Mouse (Mus musculus) thymus, postnatal 25 days (tissue): ENCODE measurements at regions not wholly inside any gene's neighbourhood (a gene's known extent, or its start where the extent isn't known, plus 50 kb on each side); places are given as distances from the start of the nearest gene placed in this dataset.

Source experiments
- DNase-seq: peaks from one replicate; pipeline ENCODE4 v3.0.0; 2022

DNA sequence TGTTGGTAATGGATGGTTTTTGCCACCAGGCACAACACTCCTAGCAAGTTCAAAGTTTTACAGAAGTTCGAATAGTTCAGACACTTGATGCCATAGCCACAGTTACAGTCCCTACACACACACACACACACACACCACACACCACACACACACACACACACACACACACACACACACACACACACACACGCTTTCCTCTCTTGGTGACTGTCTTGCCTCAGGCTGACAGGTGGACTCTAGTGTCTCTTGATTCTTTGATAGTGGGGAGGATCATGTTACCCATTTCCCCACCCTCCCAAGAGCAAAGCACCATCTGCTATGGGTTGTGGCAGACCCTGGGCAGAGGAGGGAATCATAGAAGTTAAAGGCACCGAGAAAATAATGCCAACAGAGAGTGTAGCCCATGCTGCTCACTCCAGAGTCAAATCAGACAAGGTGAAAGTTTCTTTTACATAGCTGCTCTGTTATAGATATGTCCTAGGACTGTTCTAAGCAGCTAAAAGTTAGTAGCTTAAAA, 75.9 kb downstream of the Klhl25 start:
- DNase-seq, result no peak

DNA sequence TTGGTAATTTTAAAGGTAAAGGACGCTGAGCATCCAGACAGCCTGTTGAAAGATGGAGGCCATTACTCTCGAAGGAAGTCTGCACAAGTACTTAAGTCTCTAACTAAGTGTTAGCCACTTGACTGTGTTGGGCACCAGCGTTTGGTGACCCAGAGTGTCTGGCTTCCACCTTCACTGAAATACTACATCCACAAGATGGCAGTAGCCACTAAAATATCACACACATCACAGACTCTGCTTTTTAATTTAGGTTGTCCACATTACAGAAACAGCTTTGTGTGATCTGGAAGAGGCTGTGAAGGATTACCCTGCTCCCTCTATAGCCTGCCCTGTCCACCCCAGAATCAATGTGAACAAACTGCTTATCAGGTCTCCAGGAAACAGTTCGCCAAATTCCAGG, 79.4 kb downstream of the Klhl25 start:
- peak; percentile 21 for DNase-seq

DNA sequence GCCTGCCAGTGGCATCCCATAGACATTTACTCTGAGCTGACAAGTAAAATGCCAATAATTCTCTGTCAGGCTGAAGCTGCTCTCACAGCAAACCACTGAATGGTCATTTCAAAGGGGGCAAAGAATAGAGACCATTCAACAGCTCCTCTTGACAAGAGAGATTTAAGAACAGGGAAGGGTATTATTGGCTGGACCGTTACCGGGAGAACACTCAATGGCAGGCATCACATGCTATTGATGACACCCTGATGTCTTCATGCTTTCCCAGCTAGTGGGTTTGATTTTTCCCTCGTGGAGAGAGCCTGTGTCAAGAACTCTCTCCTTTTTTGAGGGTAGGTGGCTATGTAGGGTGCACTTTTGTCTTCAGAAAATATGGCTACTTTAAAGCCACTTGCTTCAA, 95.7 kb downstream of the Klhl25 start:
- no peak for DNase-seq

DNA sequence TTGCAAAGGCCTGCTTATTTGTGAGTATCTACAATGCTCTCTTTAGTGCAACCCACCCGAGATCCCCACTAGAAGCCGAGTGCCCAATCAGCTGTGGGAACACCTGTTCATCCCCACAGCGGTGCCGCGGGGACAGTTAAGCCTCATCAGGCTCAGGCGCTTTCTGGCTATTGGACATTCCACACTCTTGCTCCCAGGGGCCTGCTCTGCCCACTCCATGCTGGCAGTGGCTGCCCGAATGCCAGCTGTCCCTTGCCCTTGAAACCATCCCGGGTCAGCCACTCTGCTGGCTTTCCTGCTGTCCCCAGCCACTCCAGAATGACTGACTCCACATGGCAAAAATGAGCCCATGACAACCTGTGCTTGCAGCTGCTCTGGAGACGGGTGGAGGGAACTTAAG, 107.6 kb downstream of the Klhl25 start:
- DNase-seq, result no peak

DNA sequence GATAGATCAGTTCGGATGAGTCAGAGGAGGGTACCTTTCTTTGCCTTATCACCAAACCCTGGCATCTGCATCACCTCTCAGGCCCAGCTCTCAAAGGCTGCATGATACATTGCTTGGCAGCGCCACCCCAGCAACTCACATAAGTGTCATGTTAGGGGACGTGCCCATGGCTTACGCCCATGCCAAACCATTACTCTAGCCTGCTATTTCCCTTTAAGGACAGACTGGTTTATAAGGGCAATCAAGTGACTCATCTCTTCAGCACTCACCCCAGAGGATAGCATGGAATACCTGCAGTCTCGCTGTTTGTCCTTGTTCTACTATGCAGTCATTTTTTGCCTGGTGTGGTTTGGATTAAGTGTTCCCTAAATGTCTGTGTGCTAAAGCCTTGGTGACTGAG, 109.3 kb downstream of the Klhl25 start:
- no peak for DNase-seq

DNA sequence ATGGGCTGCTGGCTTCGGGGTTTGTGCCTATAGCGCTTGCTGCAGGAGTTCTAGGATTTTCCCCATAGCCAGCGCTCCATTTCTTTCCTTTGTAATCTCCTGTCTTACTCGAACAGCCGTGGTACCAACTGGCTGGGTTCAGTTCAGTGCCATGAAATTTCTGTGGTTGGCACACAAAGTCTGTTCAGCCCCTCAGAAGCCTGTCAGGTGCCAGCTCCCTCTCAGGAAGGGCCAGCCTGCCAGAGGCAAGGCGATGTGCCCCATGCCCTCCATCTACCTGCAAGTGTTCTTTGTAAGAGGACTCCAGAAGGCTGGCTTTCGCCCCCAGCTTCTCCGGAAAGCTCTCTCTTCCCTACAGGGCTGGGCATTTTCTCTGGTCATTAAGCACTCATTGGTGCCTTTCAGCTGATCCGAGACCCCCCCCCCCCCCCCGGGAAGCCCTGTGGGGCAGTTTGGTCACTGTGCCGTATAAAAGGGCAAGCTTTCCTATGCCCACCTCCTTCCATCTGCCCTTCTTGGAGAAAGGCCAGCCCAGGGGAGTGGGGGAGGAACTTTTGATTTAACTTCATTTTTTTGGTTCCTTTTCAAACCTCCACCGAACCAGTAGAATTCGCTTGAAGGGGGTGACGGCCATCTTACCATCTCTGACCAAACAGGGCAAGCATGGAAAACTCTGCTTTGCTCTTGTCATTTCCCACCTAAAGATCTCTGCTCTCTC, 112.0 kb downstream of the Klhl25 start:
- no peak for DNase-seq

DNA sequence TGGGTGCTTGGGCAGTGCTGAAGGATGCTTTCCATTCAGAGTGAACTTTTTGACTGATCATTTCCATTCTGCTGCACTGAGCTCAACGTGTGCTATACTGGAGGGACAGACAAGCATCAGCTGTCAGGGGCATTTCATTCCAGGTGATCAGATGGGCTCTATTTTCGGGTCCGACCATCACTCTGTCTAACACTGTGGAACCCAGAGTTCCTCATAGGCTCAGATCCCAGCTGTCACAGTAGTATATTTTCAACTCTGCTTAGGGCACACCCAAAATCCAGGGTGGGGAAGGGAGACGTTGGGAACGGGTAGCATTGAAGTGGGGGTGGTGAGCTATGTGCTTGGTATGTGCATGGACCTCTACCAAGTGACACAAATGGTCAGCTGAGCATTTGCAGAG, 120.1 kb downstream of the Klhl25 start:
- no peak for DNase-seq

DNA sequence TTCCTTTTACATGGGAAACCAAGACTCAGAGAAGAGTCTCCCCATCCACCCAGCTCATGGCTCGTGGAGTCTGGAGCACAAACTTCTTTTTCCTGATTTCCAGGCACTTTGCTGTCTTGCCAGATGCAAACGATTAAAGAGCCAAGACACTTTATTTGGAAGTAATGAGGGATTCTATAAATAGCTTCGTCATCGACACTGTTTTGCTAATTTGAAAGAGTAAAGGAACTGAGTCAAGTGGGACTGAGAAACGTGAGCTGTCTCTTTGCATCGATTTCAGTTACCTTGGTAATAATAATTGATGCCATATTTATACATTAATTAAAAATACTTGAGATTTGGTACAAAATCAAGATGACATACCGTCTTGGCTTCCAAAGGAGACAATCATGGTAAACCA, 122.8 kb downstream of the Klhl25 start:
- no peak for DNase-seq

DNA sequence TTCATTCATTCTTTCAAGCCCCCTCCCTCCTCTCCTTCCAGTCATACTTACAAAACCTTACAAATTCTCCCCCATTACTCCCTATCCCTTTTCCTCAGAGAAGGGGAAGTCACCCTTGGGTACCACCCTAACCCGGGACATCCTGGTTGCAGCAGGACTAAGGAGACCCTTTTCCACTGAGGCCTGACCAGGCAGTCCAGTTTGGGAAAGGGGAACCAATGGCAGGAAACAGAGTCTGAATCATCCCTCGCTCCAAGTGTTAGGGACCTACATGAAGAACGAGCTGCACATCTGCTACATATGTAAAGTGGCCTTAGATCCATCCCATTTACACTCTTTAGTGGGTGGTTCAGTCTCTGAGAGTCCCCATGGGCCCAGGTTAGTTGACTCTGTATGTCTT, 123.6 kb downstream of the Klhl25 start:
- no peak for DNase-seq

DNA sequence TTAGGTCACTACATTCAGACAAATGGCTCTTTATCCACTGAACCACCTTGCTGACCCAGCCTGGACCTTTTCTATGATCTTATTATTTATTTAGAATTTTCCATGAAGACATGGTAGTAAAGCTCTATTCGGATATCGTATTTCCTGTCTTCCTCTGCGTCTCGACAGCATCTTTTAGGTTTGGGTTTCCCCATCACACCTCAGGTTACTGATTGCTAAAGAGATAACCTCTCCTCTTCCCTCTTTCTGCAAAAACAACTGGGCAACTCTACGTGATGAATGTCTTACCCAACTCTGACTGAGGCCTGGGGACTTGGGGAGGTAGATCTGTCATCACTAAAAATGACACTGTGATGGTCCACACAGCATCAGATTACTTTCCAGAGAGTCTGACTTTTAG, 133.4 kb downstream of the Klhl25 start:
- no peak for DNase-seq

DNA sequence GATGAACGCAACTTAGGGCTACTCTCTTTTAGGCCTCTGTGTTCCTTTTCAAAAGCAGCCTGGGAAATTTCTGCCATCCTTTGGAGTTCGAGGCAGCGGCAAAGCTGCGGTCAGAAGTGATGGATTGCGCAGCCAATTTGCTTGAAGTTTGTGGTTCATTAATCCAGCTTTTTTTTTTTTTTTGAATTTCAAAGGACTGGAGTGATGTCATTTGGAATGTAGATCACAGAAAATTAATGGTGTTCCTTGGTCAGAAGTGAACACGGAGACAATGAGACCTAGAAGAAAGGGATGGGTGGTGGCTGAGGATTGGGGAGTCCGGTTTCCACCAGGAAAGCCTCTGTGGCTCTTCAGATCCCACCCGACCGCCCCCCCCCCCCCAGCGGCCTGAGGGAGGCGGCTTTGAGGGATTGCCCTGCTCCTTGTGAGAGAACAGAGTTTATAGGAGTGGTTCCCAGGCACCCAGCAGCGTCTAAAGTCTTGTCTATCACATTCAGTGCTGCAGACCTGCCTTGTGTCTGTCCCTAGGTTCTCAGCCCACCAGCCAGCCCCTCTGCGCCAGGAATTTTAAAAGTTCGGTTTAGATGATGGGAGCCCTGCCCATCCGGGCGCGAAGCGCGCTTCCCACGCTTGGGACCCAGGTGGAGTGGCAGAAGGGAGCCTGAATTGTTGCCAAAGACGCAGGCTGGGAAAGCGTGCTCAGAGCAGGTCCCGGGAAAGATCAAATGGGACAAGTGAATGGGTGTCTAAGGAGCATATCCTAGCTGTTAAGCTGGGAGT, 135.1 kb downstream of the Klhl25 start:
- no peak for DNase-seq

DNA sequence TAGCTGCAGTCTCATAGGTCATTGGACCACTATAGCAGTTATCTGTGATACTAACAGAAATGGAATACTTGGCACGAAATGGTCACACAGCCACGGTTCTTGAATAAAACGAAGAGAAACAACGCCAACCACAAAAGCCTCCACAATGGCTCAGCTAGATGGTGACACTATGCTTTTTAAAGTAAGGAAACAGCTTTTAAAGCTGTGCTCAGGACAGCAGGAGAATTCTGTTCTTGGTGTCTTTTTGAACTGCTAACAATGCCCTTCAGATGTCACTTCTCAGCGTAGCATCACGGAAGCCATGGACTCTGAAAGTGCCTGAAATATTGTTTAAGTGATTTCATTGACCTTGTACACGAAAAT, 135.7 kb downstream of the Klhl25 start:
- no peak for DNase-seq

DNA sequence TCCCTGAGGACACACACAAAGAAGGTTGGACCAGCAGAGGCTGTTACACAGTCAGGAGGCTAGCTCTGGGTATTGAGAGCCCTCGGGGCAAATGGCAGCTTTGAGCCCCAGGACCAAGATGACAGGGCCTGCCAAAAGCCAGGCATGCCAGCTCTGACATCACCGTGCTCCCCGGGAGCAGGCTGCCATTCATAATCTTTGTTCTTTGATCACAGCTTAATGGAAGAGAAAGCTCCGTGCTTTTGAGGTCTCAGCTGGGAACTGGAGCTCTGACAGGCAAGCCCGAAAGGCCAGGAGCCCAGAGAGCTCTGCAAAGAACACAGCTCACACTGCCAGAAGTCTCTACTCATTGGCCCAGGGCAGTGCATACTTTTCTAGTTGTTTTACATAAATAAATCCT, 150.7 kb downstream of the Klhl25 start:
- no peak for DNase-seq

DNA sequence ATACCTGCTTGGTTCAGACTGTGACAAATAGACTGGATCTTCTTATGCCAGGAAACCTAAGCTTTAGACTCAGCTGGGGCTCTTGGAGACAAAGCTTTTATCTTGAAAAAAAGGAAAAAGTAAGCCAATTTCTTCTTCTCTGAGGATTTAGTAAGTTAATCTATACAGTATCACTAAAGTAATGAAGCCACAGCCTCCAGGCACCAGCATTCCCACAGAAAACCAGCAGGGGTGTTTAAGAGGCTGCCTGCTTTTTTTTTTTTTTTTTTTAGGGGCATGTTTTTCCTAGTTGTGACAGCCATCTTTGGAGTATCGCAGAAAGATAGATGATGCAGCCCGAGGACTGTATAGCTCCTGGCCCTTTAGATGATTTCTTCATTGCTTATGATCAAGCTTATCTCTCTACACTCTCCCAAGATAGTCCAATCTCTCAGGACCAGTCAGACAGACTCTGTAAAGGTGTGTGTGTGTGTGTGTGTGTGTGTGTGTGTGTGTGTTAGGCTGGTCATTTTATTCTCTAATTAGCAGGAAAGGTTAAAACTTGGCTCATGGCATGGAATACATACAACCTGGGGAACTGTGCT, 151.3 kb downstream of the Klhl25 start:
- no peak for DNase-seq

DNA sequence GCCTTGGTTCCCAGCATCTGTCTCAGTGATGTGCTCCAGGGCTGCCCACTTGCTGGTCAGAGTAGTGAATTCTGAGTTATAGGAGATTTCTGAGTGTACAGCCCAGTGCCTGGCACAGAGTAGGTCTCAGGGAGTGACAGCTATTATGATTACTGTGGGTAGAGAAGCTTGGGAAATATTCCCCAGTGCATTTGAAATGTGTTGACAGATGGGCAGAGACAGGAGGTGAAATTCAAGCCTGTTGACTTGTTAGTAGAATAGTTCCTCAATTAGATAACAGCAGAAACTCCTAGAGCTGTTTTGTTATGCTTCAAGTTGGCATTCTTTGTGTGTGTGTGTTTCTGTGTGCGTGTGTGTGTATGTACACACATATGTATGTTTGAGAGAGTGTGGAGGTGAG, 152.9 kb downstream of the Klhl25 start:
- DNase-seq, result no peak

DNA sequence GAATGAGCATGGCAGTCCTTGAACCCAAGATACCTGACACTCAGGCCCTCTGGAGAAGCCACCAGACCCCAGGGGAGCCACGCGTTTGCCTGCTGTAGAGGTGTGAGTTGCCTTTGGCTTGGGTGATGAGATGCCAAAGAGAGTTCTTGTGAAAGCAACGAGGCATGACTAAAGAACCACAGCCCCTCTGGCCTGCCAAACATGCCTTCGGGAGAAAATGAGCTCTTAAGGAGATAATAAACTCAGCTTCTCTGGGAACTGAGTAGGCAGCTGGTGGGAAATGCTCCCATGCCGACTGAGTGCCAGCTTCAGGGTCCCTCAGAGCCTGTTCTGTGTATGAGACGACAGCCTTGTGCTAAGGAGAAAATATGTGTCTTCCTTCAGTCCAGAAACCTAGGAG, 160.1 kb downstream of the Klhl25 start:
- no peak for DNase-seq

DNA sequence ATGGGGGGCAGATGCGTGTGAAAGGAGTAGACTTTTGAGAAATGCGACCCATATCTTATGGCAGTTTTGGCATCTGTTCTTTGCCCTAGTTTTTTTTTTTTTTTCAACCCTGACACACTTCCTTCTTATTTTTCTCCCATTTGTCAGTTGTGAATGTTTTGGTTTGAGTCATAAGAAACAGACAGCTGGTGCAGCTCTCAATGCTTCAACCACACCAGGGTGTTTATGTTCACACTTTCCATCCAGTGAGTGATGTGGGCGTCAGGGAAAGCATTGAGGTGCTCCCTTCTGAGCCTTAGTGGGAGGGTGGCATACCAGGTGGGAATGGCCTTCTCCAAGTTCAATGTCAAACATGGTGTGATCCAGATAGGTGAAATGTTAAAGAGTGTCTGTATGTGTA, 181.9 kb upstream of the Agbl1 start:
- DNase-seq, result peak; percentile 42

DNA sequence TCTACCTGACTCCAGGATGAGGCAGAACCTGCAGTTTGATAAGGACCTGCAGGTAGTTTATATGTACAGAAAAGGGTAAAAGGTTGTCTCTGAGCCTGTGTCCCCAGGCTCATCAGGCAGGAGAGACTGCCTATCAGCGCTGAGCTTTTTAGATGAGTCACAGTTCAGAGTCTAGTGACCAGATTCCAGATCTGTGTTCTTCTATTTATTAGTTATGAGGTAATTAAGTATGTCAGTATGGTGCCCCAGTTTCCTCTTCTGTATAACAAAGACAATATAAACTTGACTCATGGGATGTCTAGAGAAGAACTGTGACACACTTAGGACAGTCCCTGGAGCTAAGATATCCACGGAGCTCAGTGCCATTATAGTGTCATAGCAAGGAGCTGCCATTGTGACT, 180.3 kb upstream of the Agbl1 start:
- DNase-seq, result no peak

DNA sequence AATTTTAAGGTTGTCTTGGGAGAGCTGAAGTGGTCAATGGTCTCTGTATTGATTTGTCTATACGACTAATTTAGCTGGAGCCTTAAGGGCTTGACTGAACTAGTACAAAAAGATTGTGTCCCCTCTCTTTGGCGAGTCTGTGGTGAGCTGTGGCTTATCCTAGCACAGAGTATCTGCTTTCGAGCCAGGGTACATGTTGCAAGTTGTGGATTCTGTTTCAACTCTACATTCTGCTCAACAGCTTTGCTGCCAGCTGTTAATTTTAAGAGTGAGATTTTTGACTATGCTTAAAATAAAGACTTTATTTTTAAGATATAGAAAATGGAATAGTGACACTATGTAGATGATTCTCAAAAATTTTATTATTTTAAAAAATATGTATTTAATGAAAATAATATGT, 175.8 kb upstream of the Agbl1 start:
- DNase-seq, result no peak

DNA sequence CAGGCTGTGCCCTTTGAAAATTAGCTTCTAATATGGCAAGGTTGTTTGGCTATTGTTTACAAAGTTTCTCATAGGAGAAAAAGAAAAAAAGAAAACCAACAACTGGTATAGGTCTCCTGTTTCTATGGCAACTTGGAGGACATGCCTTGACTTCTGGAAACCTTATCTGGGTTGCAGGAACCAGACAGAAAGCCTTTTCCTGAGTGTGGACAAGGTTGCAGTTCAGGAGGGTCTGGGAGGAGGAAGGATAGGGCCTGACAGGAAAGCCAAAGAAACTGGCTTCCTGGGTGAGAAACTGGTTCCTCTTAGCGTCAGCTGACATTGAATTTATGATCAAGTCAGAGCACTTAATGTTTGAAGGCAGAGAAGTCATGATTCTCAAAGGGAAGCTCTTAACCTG, 130.5 kb upstream of the Agbl1 start:
- no peak for DNase-seq

DNA sequence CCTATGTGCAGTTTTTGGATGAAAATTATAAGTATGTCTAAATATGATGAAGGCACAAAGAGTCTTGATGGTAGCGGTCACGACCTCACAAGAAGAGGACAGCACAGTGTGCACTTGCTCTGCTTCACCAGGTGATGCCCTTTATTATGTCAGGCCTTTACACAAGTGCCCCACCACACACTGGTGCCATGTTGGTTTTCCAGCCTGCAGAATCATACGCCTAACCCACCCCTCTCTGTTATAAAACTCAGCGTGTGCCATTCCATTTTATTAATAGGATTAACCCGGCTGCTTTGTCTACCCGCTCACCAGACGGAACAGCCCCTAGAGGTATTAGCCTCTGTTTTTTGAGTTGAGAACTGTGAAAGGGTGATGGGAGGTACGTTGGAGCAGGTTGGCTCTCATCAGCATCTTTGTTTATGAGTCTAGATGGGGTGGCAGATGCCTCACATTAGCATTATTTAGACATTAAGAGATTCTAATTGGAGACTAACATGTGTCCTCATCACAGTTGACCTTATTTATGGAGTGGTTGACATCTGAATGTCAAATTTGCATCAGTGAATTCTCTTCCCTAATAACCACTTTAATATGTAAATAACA, 108.3 kb upstream of the Agbl1 start:
- DNase-seq, result no peak

DNA sequence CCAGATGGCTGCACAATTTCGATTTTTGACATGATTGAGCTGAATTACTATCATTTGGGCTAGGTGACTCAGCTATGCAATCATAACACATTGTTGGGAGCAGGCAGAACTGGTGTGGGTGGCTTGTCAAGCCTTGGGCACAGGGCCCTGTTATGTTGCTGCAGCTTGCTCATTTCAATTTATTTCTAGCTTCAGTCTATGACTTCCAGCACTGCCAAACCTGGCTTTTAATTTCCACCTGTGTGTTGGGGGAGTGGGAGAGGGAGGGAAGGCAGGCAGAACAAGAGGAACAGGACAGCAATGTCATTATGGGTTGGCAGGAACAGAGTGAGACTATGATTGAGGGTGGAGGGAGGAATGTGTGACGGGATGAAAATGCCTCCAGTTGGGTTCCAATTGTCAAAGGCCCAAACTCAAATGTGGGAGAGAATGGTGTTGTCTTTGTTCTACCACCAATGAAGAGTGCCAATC, 102.0 kb upstream of the Agbl1 start:
- DNase-seq, result no peak

DNA sequence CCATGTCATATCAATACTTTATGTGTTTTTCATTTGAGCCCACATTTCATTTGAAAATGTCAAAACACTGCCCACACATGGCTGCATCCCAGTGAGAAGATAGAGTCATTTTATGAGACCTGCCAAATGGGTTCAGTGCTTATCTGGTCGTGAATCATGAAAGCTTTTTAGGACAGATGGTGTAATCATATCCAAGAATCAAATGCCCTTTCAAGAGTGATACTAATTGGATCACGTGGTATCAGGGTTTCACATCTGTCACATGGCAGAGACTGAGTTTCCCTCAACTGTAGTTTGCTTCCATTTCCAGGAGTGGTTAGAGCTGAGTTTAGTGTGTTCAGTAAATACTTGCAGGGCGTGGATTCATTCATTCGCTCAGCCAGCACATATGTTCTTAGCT, 87.2 kb upstream of the Agbl1 start:
- no peak for DNase-seq

DNA sequence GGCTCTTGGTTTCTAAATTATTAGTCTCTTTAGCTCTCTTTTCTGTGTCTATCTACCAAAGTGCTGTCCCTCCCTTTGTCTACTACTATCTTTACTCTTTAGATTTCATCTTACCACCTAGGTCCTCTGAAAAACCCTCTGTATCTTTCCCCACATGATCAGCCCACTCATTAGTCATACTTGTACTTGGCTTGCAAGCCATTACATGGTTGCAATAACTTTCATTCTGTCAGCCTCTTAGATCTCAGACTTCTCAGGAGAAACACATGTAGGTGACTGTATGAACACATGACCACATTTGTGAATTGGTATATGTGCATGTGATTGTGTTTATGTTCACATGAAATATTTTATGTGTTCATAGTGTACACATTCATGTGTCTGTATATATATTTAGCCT, 83.3 kb upstream of the Agbl1 start:
- DNase-seq, result no peak
